Mouse (Mus musculus) gonadal fat pad, adult 2 months (tissue): Measurements from ENCODE around the gene Myh9. TPM values are rescaled to one million over a fixed set of nuclear protein-coding genes. Genes with fewer than 3 reads are reported as not detected.

Experiments used
- polyA plus RNA-seq: library from polyadenylated mRNA; depleted of rRNA; stranded (reverse); fragments of >200 nt; gene quantifications from 2 replicates; pipeline ENCODE4 v1.2.3, GENCODE M21; 2012; rRNA removed

The Myh9 gene
- polyA plus RNA-seq, 1 experiment = 68.6 TPM

Other genes starting within 250 kb of the Myh9 start
- gene Apol10b, start 246.1 kb downstream of the Myh9 start, polyA plus RNA-seq = 1.1 and 1.4 TPM in 2 replicates
- 0.32 TPM in 1 of 2 replicates, not detected in the other for gene Gm36245, start 242.9 kb downstream of the Myh9 start, polyA plus RNA-seq
- gene Apol11b, start 198.9 kb downstream of the Myh9 start, polyA plus RNA-seq = 0.37 TPM in 1 of 2 replicates, not detected in the other
- gene Apol7e, start 143.3 kb downstream of the Myh9 start, polyA plus RNA-seq = 0.09 and 0.34 TPM in 2 replicates
- gene Apol9b, start 113.1 kb downstream of the Myh9 start, polyA plus RNA-seq = 3.7 and 4.1 TPM in 2 replicates
- 0.07 TPM in 1 of 2 replicates, not detected in the other for gene Apol8, start 85.2 kb downstream of the Myh9 start, polyA plus RNA-seq
- gene Txn2, start 86.8 kb upstream of the Myh9 start, polyA plus RNA-seq = 184 and 208 TPM in 2 replicates
- 38.5 and 50.1 TPM in 2 replicates for gene Foxred2, start 114.5 kb upstream of the Myh9 start, polyA plus RNA-seq
- gene Eif3d, start 128.6 kb upstream of the Myh9 start, polyA plus RNA-seq = 117 and 127 TPM in 2 replicates